Mouse (Mus musculus): Measurements from ENCODE around the gene Acod1.

Gene Acod1

DNA sequence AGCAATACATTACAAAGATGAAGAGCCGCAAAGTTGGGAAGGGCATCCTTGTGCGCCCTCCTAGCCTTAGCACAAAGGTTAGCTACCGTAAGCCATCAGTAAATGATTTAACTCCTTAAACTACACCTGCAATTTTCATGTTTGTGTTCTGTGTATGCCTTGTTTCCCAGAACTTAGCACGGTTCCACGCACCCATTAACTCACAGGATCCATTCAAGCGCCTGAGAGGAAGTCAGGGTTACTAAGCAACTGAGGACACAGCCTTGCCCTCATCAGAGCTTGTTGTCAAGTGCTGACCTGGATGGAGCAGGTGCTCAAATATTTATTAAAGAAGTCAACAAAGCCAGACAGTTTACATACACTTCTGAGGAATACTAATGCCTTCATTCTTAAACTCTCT is 55.5 kb downstream of the Acod1 start:
- no peak for DNase-seq (ENCODE audit: low spot score)

DNA sequence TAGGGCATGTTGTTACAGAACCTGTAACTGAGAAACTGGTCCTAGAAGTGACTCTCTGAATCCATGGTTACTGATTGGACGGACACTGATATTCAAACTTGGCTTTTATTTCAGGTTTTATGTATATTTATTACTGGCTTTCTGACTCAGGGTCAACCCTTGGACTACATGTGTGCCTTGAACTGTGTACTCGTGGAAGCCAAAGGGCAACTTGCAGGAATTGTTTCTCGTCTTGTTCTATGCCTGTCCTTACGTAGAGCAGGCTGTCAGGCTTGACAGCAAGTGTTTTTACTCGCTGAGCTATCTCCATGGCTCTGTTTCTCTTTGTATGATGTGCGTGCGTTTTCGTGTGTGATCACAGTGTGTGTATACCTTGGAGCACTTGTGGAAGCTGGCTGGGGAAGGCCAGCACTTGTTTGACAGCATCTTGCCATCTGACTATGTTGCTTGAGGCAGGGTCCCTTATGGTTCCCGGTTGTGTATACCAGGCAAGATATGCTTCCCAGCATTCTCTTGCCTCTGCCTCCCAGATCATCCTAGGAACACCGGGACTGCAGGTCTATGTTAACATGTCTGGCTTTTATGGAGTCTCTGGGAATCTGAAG is 56.1 kb downstream of the Acod1 start:
- no peak for DNase-seq (ENCODE audit: low spot score)
